Mouse (Mus musculus) CH12.LX (cell line): ENCODE data around the gene Slc30a2. TPM values are rescaled to one million over a fixed set of nuclear protein-coding genes. Genes with fewer than 3 reads are reported as not detected.

Experiments
- DNase-seq: peaks from one replicate; pipeline ENCODE4 v3.0.0-alpha.2; 2013; ENCODE audit errors: extremely low read depth
- H3K27ac ChIP-seq: 2 replicates; pipeline ENCODE4 v1.5.1; 2012; ENCODE audit warnings: low read depth, mild to moderate bottlenecking, control low read depth, moderate library complexity; ENCODE audit not compliant: insufficient read depth
- H3K27me3 ChIP-seq: replicated peaks from 2 replicates; pipeline ENCODE3; 2012; ENCODE audit warnings: inconsistent platforms
- H3K36me3 ChIP-seq, 2 experiments: replicated peaks in 1 of 2; 2 replicates each; pipeline versions ENCODE3 to v1.6.1; 2012; ENCODE audit warnings: inconsistent platforms in 1 of 2, low read length in 1 of 2, mild to moderate bottlenecking in 1 of 2, mixed read lengths in 1 of 2, moderate library complexity in 1 of 2; ENCODE audit not compliant: control insufficient read depth in 1 of 2, insufficient read depth in 1 of 2
- H3K4me1 ChIP-seq, 2 experiments: 2 replicates each; pipeline ENCODE4 v1.6.1; 2012; ENCODE audit warnings: inconsistent platforms in 1 of 2, moderate library complexity in 1 of 2; ENCODE audit not compliant: insufficient read depth in 2 of 2, control insufficient read depth in 1 of 2
- H3K4me2 ChIP-seq: 2 replicates; pipeline ENCODE4 v1.6.1; 2012; ENCODE audit warnings: low read depth, mild to moderate bottlenecking, control low read depth; ENCODE audit not compliant: poor library complexity, insufficient read depth, severe bottlenecking
- H3K4me3 ChIP-seq, 3 experiments: fragments of 150-350 bp in 1 of 3; sonication (generic) in 1 of 3; replicated peaks in 1 of 3; 2 replicates each; pipeline versions ENCODE3 to v1.5.1; 2011 to 2012; ENCODE audit warnings: low read depth in 2 of 3, low read length in 2 of 3, mild to moderate bottlenecking in 2 of 3, moderate library complexity in 2 of 3, control low read depth in 1 of 3, improper control_type of control experiment in 1 of 3, inconsistent platforms in 1 of 3, mixed read lengths in 1 of 3; ENCODE audit not compliant: poor library complexity in 1 of 3
- H3K79me2 ChIP-seq: replicated peaks from 2 replicates; pipeline ENCODE4 v1.6.1; 2012; ENCODE audit warnings: mild to moderate bottlenecking, moderate library complexity; ENCODE audit not compliant: control insufficient read depth, poor library complexity, insufficient read depth, severe bottlenecking; ENCODE audit errors: extremely low read depth
- H3K9ac ChIP-seq: 2 replicates; pipeline ENCODE4 v1.6.1; 2012; ENCODE audit warnings: low read depth, mild to moderate bottlenecking, control low read depth, moderate library complexity; ENCODE audit not compliant: insufficient read depth
- H3K9me3 ChIP-seq: replicated peaks from 2 replicates; pipeline ENCODE3; 2012; ENCODE audit warnings: low read length, inconsistent platforms, mixed read lengths
- CTCF ChIP-seq, 2 experiments: IDR thresholded peaks in 1 of 2; conservative IDR thresholded peaks in 1 of 2; 2 replicates each; pipeline ENCODE4 v1.5.1; 2011 to 2012; ENCODE audit warnings: low read depth in 2 of 2, low read length in 2 of 2, improper control_type of control experiment in 1 of 2, inconsistent platforms in 1 of 2, mild to moderate bottlenecking in 1 of 2, moderate library complexity in 1 of 2
- ELF1 ChIP-seq: IDR thresholded peaks from 2 replicates; pipeline ENCODE4 v1.6.1; 2014; ENCODE audit warnings: low read depth, mild to moderate bottlenecking, inconsistent platforms, low read length, improper control_type of control experiment
- MAFK ChIP-seq: IDR thresholded peaks from 2 replicates; pipeline ENCODE4 v1.6.1; 2011; ENCODE audit warnings: low read length, improper control_type of control experiment; ENCODE audit not compliant: insufficient replicate concordance
- MAZ ChIP-seq: IDR thresholded peaks from 2 replicates; pipeline ENCODE4 v1.6.1; 2012; ENCODE audit warnings: low read depth, mild to moderate bottlenecking, inconsistent platforms, low read length, improper control_type of control experiment, moderate library complexity
- MEF2A ChIP-seq: IDR thresholded peaks from 2 replicates; pipeline ENCODE4 v1.6.1; 2014; ENCODE audit warnings: low read depth, mild to moderate bottlenecking, inconsistent platforms, low read length, improper control_type of control experiment, borderline replicate concordance
- NELFE ChIP-seq: IDR thresholded peaks from 2 replicates; pipeline ENCODE4 v1.6.1; 2011; ENCODE audit warnings: low read depth, low read length, improper control_type of control experiment
- NRF1 ChIP-seq: IDR thresholded peaks from 2 replicates; pipeline ENCODE4 v1.6.1; 2014; ENCODE audit warnings: low read depth, mild to moderate bottlenecking, inconsistent platforms, low read length, improper control_type of control experiment, moderate library complexity
- POLR2A ChIP-seq: IDR thresholded peaks from 2 replicates; pipeline ENCODE4 v1.6.1; 2011; ENCODE audit warnings: low read depth, mild to moderate bottlenecking, improper control_type of control experiment, low read length
- RAD21 ChIP-seq: IDR thresholded peaks from 2 replicates; pipeline ENCODE4 v1.6.1; 2011; ENCODE audit warnings: low read depth, mild to moderate bottlenecking, low read length, improper control_type of control experiment, moderate library complexity
- RCOR1 ChIP-seq: conservative IDR thresholded peaks from 2 replicates; pipeline ENCODE4 v1.6.1; 2012; ENCODE audit warnings: low read depth, mild to moderate bottlenecking, inconsistent platforms, low read length, improper control_type of control experiment
- SIN3A ChIP-seq: IDR thresholded peaks from 2 replicates; pipeline ENCODE4 v1.6.1; 2012; ENCODE audit warnings: low read length, improper control_type of control experiment, inconsistent platforms
- USF2 ChIP-seq: conservative IDR thresholded peaks from 2 replicates; pipeline ENCODE4 v1.6.1; 2011; ENCODE audit warnings: low read depth, low read length, improper control_type of control experiment
- ZKSCAN1 ChIP-seq: IDR thresholded peaks from 2 replicates; pipeline ENCODE4 v1.6.1; 2012; ENCODE audit warnings: low read depth, inconsistent platforms, low read length, improper control_type of control experiment, borderline replicate concordance
- ZMIZ1 ChIP-seq: IDR thresholded peaks from 2 replicates; pipeline ENCODE4 v1.6.1; 2012; ENCODE audit warnings: low read depth, mild to moderate bottlenecking, inconsistent platforms, low read length, improper control_type of control experiment
- ZNF384 ChIP-seq: IDR thresholded peaks from 2 replicates; pipeline ENCODE4 v1.6.1; 2012; ENCODE audit warnings: low read depth, low read length, improper control_type of control experiment, inconsistent platforms
- dilution Hi-C: fragments of 300-500 bp; cut with MboI; formaldehyde crosslinking; loops from 2 replicates; pipeline ENCODE4 v1.14.3; 2020; ENCODE audit warnings: low sequenced_read_pairs; ENCODE audit not compliant: extremely low pct_unique_long_range_greater_than_20kb, extremely low pct_ligation_motif_present
- in situ Hi-C: fragments of 300-500 bp; cut with MboI; formaldehyde crosslinking; loops from 3 replicates; pipeline ENCODE4 v1.14.3; 2019; ENCODE audit warnings: low sequenced_read_pairs, low pct_ligation_motif_present, low pct_unique_long_range_greater_than_20kb, mixed read lengths
- polyA plus RNA-seq: library from polyadenylated mRNA; unstranded; fragments of >175 nt; gene quantifications from 2 replicates; pipeline ENCODE4 v1.2.1, GENCODE M21; 2012; ENCODE audit warnings: low read depth; ENCODE audit not compliant: insufficient read length
- total RNA-seq, 2 experiments: library from RNA; depleted of rRNA; stranded (reverse); fragments of 300-350 nt in 1 of 2; fragments of >200 nt in 1 of 2; gene quantifications; 2 replicates each; pipeline ENCODE4 v1.2.3; 2012 to 2014

Slc30a2 gene
- total and polyA plus RNA-seq, 3 experiments: 5.1 to 22.4 (median 8.9) TPM

DNA sequence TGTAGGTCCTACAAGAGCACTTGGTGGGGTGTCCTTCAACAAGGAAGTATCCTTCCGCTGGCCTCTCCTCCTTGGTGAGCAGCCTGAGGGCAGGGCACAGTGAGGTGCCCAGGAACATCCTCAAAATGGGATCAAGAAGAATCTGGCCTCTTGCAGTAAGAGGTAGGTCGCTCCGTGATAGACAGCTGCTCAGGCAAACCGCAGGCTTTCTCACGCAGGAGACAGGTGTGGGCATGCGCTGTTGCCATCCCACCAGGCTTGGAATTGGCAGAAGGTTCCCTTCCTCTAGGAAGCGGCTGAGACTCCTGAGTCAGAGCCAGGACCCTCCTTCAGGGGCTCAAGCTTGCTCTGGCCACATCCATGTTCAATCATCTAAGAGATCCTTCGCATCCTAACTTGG is 30.3 kb downstream of the Slc30a2 start:
- Histone ChIP-seq H3K4me1 (peaks cover 5 to 19% of the 10 kb centered on the region in 2 experiments; a peak in 2 of 4 replicates), H3K4me3 (no peak overlapping the region), H3K9ac (no peak overlapping the region), H3K36me3 (no peaks in the 10 kb centered on the region), H3K27ac (no peak overlapping the region), H3K9me3 (no peaks in the 10 kb centered on the region)
- in situ Hi-C loops: no loop called here
- TF ChIP-seq MAZ: no peak
- TF ChIP-seq, all 38 proteins: peak for 0
- dilution Hi-C loops: no loop called here
- H3K27me3 ChIP-seq: peaks cover 14% of the 10 kb centered on the region
- DNase-seq: no peak
- no peaks in the 10 kb centered on the region for H3K79me2 ChIP-seq
- no peak overlapping the region for H3K4me2 ChIP-seq

DNA sequence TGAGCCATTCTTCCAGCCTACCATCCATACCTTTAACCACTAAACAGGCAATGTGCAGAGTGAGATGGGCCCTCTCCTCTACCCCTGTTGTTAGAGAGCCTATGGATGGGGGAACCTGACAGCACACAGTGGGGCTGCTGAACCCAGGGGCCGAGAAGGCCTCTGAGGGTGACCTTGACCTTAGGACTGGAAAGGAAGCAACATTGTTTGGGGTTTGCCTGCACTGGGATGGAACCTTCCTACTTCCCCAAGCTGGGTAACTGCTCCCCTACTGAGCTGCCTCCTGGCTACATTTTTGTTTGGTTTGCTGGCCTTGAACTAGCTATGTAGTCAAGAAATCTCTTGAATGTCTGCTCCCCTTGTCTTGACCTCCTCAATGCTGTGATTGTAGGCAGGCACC is 31.3 kb downstream of the Slc30a2 start:
- Histone ChIP-seq H3K4me2 (no peak overlapping the region), H3K4me3 (no peak overlapping the region), H3K27ac (no peak overlapping the region), H3K27me3 (peaks cover 14% of the 10 kb centered on the region), H3K9me3 (no peaks in the 10 kb centered on the region), H3K79me2 (no peaks in the 10 kb centered on the region), H3K4me1 (peaks cover 5 to 29% of the 10 kb centered on the region in 2 experiments; a peak in 2 of 4 replicates), H3K9ac (no peak overlapping the region), H3K36me3 (no peaks in the 10 kb centered on the region)
- DNase-seq: no peak
- dilution Hi-C loops: no loop called here
- TF ChIP-seq CTCF (conservative IDR thresholded peaks at IDR 0.05 in 1 of 2, IDR thresholded peaks at IDR 0.05 in 1 of 2; ENCODE audit: low read depth in 2 of 2, low read length in 2 of 2): no peak
- no peak for TF ChIP-seq NRF1
- no peak for TF ChIP-seq USF2
- no peak for TF ChIP-seq ZKSCAN1
- no peak for TF ChIP-seq POLR2A
- no peak for TF ChIP-seq SIN3A
- no peak for TF ChIP-seq ELF1
- no peak for TF ChIP-seq RAD21
- TF ChIP-seq ZMIZ1: no peak
- TF ChIP-seq NELFE: no peak
- TF ChIP-seq, all 38 proteins: peak for 0
- in situ Hi-C loops: no loop called here

- peaks cover 0 to 21% of the 10 kb centered on the region in 2 experiments; a peak in 2 of 4 replicates for H3K4me1 ChIP-seq
- DNase-seq: no peak
- no peak overlapping the region for H3K27ac ChIP-seq
- H3K36me3 ChIP-seq: no peaks in the 10 kb centered on the region
- H3K79me2 ChIP-seq: no peaks in the 10 kb centered on the region
- in situ Hi-C loops (no loop called here), dilution Hi-C loops (no loop called here)
- no peak overlapping the region for H3K4me2 ChIP-seq
- no peak overlapping the region for H3K4me3 ChIP-seq
- TF ChIP-seq MEF2A: no peak
- no peak for TF ChIP-seq MAFK
- TF ChIP-seq USF2: no peak
- TF ChIP-seq ZNF384: no peak
- no peak for TF ChIP-seq CTCF (conservative IDR thresholded peaks at IDR 0.05 in 1 of 2, IDR thresholded peaks at IDR 0.05 in 1 of 2; ENCODE audit: low read depth in 2 of 2, low read length in 2 of 2)
- TF ChIP-seq RCOR1: no peak
- no peak overlapping the region for H3K9ac ChIP-seq
- H3K9me3 ChIP-seq: no peaks in the 10 kb centered on the region
- H3K27me3 ChIP-seq: peaks cover 1% of the 10 kb centered on the region
Observed at GRCm38 (mm10) chr4:134378089-134378615, 35.2 kb downstream of the Slc30a2 start.
